Mouse (Mus musculus): ENCODE data around the gene Gm20388. TPM values are rescaled to one million over a fixed set of nuclear protein-coding genes. Genes with fewer than 3 reads are reported as not detected.

Gm20388 gene
- total RNA-seq, 2 experiments from 2014 or later, result 2.2 to 7.6 TPM

- Histone ChIP-seq H3K4me3 (no peak overlapping the region), H3K27ac (no peak overlapping the region)
- DNase-seq (ENCODE audit: low spot score in 2 of 2), result no peak
- peak; percentile 41 for TF ChIP-seq CTCF (conservative IDR thresholded peaks at IDR 0.05)
Measured at GRCm38 (mm10) chr8:122277204-122277995, 2366.8 kb downstream of the Gm20388 start.

GRCm38 (mm10) chr8:122280156-122280555 lies 2369.5 kb downstream of the Gm20388 start:
- TF ChIP-seq CTCF (conservative IDR thresholded peaks at IDR 0.05), result peak; percentile 35; the same call in 1 of the 2 replicates
- Histone ChIP-seq H3K4me3 (no peak overlapping the region), H3K27ac (no peak overlapping the region)
- no peak for DNase-seq (ENCODE audit: low spot score in 2 of 2)

- TF ChIP-seq CTCF (conservative IDR thresholded peaks at IDR 0.05), result no peak
- peak; percentile 36 to 37 for DNase-seq (ENCODE audit: low spot score in 2 of 2)
- Histone ChIP-seq H3K27ac (peak overlapping the region; percentile 67), H3K4me3 (peak overlapping the region; percentile 50)
Measured at GRCm38 (mm10) chr8:122280588-122281316, 2370.1 kb downstream of the Gm20388 start.

GRCm38 (mm10) chr8:122281317-122282034 lies 2370.8 kb downstream of the Gm20388 start:
- peak overlapping the region; percentile 74 for H3K27ac ChIP-seq
- H3K4me3 ChIP-seq, result peak overlapping the region; percentile 50
- DNase-seq (ENCODE audit: low spot score in 2 of 2), result peak; percentile 98 to 99
- no peak for TF ChIP-seq CTCF (conservative IDR thresholded peaks at IDR 0.05)

GRCm38 (mm10) chr8:122282035-122282358 lies 2371.4 kb downstream of the Gm20388 start, which contains the start of gene Zfpm1:
TSS of gene Zfpm1 (plus strand) at chr8:122282141.
- no peak for DNase-seq (ENCODE audit: low spot score in 2 of 2)
- Histone ChIP-seq H3K27ac (peak within 1 kb of the TSS; percentile 76), H3K4me3 (peak within 1 kb of the TSS; percentile 71)
- peak; percentile 39 for TF ChIP-seq CTCF (conservative IDR thresholded peaks at IDR 0.05)

DNA sequence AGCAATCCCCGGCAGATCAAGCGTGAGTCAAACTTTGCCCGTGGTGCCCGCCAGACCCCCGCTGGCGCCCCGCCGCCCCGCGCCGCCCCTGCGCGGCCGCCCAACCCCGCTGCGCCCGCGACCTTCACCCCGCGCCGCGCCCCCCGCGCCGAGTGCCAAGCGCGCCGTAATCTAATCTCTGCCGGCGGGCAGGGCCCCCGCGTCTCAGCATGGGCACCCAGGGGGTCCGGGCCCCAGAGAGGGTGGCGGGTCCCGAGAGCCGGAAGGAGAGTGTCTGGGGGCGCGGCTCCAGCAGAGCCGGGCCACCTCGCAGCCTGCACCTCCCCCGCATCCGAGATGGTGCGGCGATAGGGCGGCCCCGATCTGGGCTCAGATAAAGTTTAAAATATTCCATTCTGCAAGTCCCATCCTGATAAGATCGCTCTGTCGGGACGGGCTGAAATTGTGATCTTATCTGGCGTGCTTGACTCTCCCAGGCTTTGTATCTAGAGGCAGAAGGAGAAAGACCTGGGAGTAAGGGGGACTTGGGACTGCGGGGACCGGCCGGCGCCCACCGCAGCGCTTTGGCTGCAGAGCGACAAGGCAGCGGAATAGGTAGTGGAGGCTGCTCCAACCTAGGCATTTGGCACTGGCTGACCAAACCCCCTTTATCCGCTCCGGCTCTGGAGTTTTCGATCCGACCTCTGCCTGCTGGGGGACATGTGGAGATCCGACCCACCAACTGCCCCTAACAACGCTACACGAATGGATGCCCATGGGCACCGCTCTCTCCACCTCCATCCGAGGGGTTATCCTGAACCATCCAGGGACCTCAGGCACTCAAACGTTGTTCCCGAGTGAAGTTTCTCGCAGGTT lies 2372.1 kb downstream of the Gm20388 start:
- TF ChIP-seq CTCF (conservative IDR thresholded peaks at IDR 0.05), result no peak
- peak in 1 of 2 experiments; percentile 26 for DNase-seq (ENCODE audit: low spot score in 2 of 2)
- Histone ChIP-seq H3K4me3 (peak overlapping the region; percentile 71), H3K27ac (peak overlapping the region; percentile 76)

DNA sequence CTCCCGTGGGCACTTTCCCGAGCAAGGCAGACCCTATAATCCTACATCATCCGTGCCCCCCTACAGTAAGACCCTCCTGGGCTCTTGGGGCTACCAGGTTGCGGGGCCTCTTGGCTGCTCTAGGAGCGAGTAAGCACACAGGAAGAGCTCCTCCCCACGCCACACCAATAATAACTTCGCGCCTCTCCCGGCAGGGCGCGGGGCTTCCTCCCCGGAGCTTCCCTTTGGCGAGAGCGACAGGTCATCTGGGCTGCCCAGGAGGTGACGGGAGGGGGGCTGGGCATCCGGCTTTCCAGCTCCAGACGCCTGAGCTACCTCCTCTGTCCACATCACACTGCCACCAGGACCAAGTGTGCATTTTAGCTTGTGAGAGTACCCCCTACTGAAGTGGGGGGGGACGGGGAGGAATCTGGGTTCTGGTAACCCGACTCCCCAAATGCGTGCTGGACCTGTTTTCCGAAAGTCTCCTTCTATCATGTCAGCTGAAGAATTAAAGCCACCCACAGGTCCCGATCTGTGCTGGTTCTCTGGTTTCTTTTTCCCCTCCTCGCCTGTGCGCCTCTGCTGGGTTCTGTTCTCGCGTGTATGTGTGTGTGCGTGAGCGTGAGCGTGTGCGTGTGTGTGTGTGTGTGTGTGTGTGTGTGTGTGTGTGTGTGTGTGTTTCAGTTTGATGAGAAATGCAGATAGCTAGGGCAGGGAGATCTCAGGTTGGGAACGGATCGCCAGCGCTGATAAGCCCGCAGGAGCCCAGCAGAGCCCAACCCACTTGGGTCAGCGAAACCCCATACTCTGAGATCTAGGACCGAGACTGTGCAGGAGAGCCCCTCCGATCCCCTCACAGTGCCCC lies 2372.9 kb downstream of the Gm20388 start:
- peak overlapping the region; percentile 93 for H3K27ac ChIP-seq
- TF ChIP-seq CTCF (conservative IDR thresholded peaks at IDR 0.05), result peak; percentile 47
- peak; percentile 37 to 39 for DNase-seq (ENCODE audit: low spot score in 2 of 2)
- H3K4me3 ChIP-seq, result peak overlapping the region; percentile 71

GRCm38 (mm10) chr8:122284203-122284658 lies 2373.6 kb downstream of the Gm20388 start:
- Histone ChIP-seq H3K4me3 (peak overlapping the region; percentile 71), H3K27ac (peak overlapping the region; percentile 93)
- DNase-seq (ENCODE audit: low spot score in 2 of 2), result peak; percentile 42 to 49
- TF ChIP-seq CTCF (conservative IDR thresholded peaks at IDR 0.05), result peak; percentile 46

GRCm38 (mm10) chr8:122284659-122285261 lies 2374.1 kb downstream of the Gm20388 start:
- DNase-seq (ENCODE audit: low spot score in 2 of 2), result no peak
- no peak for TF ChIP-seq CTCF (conservative IDR thresholded peaks at IDR 0.05)
- Histone ChIP-seq H3K27ac (peak overlapping the region; percentile 93), H3K4me3 (peak overlapping the region; percentile 71)

DNA sequence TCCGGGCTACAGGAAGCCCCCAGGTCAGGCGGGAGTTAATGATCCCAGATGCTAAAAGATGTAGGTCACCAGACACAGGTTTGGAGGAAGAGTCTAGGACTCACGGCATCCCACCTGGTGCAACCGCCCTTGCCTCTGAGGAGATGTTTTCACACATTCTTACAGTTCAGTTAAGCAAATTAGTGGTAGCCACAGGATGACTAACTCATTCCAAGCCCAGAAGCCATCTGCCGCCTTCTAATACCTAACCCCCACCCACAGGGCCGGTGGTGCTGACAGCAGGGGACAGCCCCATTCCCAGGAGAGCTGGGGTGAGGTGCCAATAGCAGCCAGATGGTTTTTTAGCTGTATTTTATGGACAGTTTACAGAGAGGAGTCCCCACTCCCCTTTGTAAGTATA lies 2375.1 kb downstream of the Gm20388 start:
- Histone ChIP-seq H3K27ac (no peak overlapping the region), H3K4me3 (no peak overlapping the region)
- no peak for DNase-seq (ENCODE audit: low spot score in 2 of 2)
- TF ChIP-seq CTCF (conservative IDR thresholded peaks at IDR 0.05), result no peak

DNA sequence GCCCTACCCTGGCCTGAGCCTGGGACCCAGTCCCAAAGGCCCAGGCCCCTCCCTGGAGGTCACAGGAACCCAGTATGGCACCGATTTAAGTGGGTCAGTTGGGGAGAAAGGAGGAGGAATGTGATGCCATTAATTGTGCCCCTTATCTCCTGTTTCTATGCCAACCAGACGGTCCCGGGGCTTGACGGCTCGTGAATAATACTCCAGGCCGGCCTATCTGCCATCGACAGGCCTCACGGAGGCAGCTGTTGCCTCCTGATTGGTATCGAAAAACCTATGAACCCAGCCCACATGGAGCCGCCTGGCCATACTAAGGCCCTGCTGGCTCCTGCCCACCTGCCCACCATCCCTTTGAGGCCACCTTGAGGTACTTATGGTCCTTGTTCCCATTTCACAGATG lies 2376.3 kb downstream of the Gm20388 start:
- Histone ChIP-seq H3K27ac (no peak overlapping the region), H3K4me3 (no peak overlapping the region)
- no peak for TF ChIP-seq CTCF (conservative IDR thresholded peaks at IDR 0.05)
- no peak for DNase-seq (ENCODE audit: low spot score in 2 of 2)
